In the genomic region with DNA sequence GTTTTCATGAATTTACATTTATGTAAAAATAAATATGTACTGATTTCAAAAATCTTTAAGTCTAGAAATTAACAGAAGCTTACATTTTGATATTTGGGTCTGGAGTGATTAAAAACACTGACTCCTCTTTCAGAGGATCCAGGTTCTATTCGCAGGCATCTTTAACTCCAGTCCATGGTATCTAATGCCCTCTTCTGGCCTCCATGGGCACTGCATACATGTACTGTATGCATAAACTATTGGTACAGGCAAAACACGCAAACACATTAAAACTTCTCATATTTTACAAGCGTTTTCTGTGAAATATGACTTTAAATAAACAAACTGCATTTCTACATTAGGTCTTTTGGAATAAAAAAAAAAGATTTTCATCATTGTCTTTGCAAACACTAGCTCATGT, we compare ENCODE assay signal across 10 mouse cellular contexts.
DNase-seq lines count a peak whose midpoint lies in the region; ATAC-seq and TF ChIP-seq lines count a peak whose summit lies in the region.
"Had no signal": no experiment of that assay in that cellular context is flagged by ENCODE, and none has a peak within 500 bp of the region (broad histone marks: within the 10 kb centered on the region; RNA-seq: fewer than 3 reads in every experiment).

No protein-coding gene starts in this region.

- H3K4me1 ChIP-seq in cerebellum, adult 2 months (ENCODE audit: control insufficient read depth, insufficient read depth, low read length): no peaks in the 10 kb centered on the region
- no peaks in the 10 kb centered on the region for H3K4me1 ChIP-seq in kidney, adult 2 months (ENCODE audit: control insufficient read depth, insufficient read depth, low read length)
- no peaks in the 10 kb centered on the region for H3K4me1 ChIP-seq in kidney, embryonic 15.5 days
- H3K4me1 ChIP-seq: midbrain, embryonic 13.5 days had no signal

- 66% methylated on average over 3 of the region's 3 CpGs for WGBS in cerebellum, adult 2 months
- WGBS in kidney, adult 2 months: 69% methylated on average over 3 of the region's 3 CpGs
- WGBS in kidney, embryonic 15.5 days: 73% methylated on average over 3 of the region's 3 CpGs

- H3K9me3 ChIP-seq in kidney, embryonic 15.5 days (replicated peaks): no peaks in the 10 kb centered on the region
- H3K9me3 ChIP-seq: midbrain, embryonic 13.5 days had no signal

- no peak overlapping the region for H3K4me3 ChIP-seq in cerebellum, adult 2 months (replicated peaks; ENCODE audit: insufficient read depth, low read depth, low read length)
- no peak overlapping the region for H3K4me3 ChIP-seq in kidney, adult 2 months (ENCODE audit: insufficient read depth, low read depth, low read length)
- H3K4me3 ChIP-seq in kidney, embryonic 15.5 days (replicated peaks): no peak overlapping the region
- H3K4me3 ChIP-seq: midbrain, embryonic 13.5 days had no signal

- no peak overlapping the region for H3K27ac ChIP-seq in cerebellum, adult 2 months (ENCODE audit: insufficient read depth, low read length)
- no peak overlapping the region for H3K27ac ChIP-seq in kidney, adult 2 months (ENCODE audit: insufficient read depth, low read depth, low read length)
- no peak overlapping the region for H3K27ac ChIP-seq in kidney, embryonic 15.5 days
- H3K27ac ChIP-seq: midbrain, embryonic 13.5 days had no signal

- H3K27me3 ChIP-seq in cerebellum, adult 2 months (ENCODE audit: control insufficient read depth, insufficient read depth, low read length): no peaks in the 10 kb centered on the region
- H3K27me3 ChIP-seq in kidney, adult 2 months (replicated peaks; ENCODE audit: control insufficient read depth, insufficient read depth, low read length): no peaks in the 10 kb centered on the region
- H3K27me3 ChIP-seq in kidney, embryonic 15.5 days: no peaks in the 10 kb centered on the region
- H3K27me3 ChIP-seq: midbrain, embryonic 13.5 days had no signal

- no peak overlapping the region for H3K4me2 ChIP-seq in kidney, embryonic 15.5 days
- H3K4me2 ChIP-seq: liver, embryonic 11.5 days; midbrain, embryonic 13.5 days had no signal

- no peak for TF ChIP-seq POLR2A in cerebellum, adult 2 months (IDR thresholded peaks at IDR 0.05; ENCODE audit: borderline replicate concordance, insufficient read depth, low read length)
- TF ChIP-seq POLR2A in kidney, adult 2 months (IDR thresholded peaks at IDR 0.05; ENCODE audit: low read depth, low read length): no peak

- no peaks in the 10 kb centered on the region for H3K36me3 ChIP-seq in kidney, adult 2 months (ENCODE audit: control insufficient read depth, insufficient read depth, low read length)
- no peaks in the 10 kb centered on the region for H3K36me3 ChIP-seq in kidney, embryonic 15.5 days
- H3K36me3 ChIP-seq: midbrain, embryonic 13.5 days had no signal

- no peak for ATAC-seq in kidney, embryonic 15.5 days (replicated peaks; ENCODE audit: low FRiP score)

- no peak for TF ChIP-seq CTCF in cerebellum, adult 2 months (IDR thresholded peaks at IDR 0.05; ENCODE audit: borderline replicate concordance, insufficient read depth, low read depth, low read length)
- TF ChIP-seq CTCF in kidney, adult 2 months (conservative IDR thresholded peaks at IDR 0.05; ENCODE audit: insufficient read depth, insufficient read length, low read depth, low read length): no peak

- H3K9ac ChIP-seq in kidney, embryonic 15.5 days: no peak overlapping the region
- H3K9ac ChIP-seq: midbrain, embryonic 13.5 days had no signal

- peak; percentile 28 for DNase-seq in cerebellum, adult 9-10 months
- no peak for DNase-seq in cerebellum, adult 2 months
- DNase-seq in kidney, adult 2 months: peak; percentile 28
- peak; percentile 20 for DNase-seq in retina, embryonic 14.5 days (ENCODE audit: low spot score)
- DNase-seq in retina, postnatal 1 day: no peak
- DNase-seq in mesoderm, embryonic 11.5 days (ENCODE audit: low read depth, low spot score): peak; percentile 18
- DNase-seq in testis, postnatal 14 days (ENCODE audit: low spot score): no peak

Comparison
In these comparisons a context has a peak if more than half of its experiments do, and no peak if none do; other contexts are left out.
1. DNase-seq: peak in cerebellum, adult 9-10 months (single experiment), kidney, adult 2 months (single experiment), retina, embryonic 14.5 days (single experiment) and mesoderm, embryonic 11.5 days (single experiment); none in cerebellum, adult 2 months (0 of 2), retina, postnatal 1 day (single experiment) and testis, postnatal 14 days (single experiment).